14 mouse cellular contexts compared by ENCODE assay signal in the genomic region with DNA sequence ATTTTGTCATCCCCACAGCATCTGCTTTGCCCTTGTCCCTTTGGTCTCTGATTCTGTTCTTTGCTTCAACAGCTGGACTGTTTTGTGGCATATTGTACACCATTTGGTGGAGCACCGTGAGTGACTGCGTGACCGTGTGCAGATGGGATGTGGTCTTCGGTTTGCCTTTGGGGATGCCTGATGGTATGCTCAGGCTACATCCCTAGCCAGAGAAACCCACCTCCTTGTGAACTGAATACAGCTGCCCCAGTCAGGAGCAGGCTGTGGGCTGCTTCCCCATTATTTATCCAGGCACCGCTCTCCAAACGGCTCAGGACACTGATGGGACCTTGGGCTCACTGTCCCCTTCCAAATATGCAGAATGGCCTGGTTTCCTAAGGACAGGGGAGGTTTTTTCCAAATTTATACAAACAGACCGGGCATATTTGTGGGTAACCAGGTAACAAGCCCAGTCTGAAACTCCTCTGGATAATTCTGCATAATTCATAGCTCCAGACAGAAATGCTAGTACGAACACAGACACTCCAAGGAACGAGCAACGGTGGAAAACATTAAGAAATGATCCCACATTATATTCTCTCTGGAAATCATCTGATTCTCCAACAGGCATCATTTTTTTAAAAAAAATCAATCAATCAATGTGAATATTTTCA.
DNase-seq lines count a peak whose midpoint lies in the region; ATAC-seq and TF ChIP-seq lines count a peak whose summit lies in the region.
"Had no signal": no experiment of that assay in that cellular context is flagged by ENCODE, and none has a peak within 500 bp of the region (broad histone marks: within the 10 kb centered on the region; RNA-seq: fewer than 3 reads in every experiment).

No protein-coding gene starts in this region.

- no peak for DNase-seq in hindbrain, embryonic 14.5 days (ENCODE audit: low spot score)
- DNase-seq in right cerebral cortex, adult 2 months (ENCODE audit: low spot score in 2 of 2) = no peak
- no peak for DNase-seq in stomach, postnatal 0 days (ENCODE audit: low spot score)
- DNase-seq in kidney, postnatal 10 days = no peak
- DNase-seq: adrenal gland, adult 8-10 months; cerebellum, adult 9-11 months; kidney, adult 9 months; right cerebral cortex, postnatal 4 days had no signal

- peaks cover 14% of the 10 kb centered on the region for H3K4me1 ChIP-seq in neural tube, embryonic 13.5 days (replicated peaks)
- peaks cover 17% of the 10 kb centered on the region for H3K4me1 ChIP-seq in neural tube, embryonic 15.5 days
- H3K4me1 ChIP-seq in hindbrain, embryonic 14.5 days (replicated peaks; ENCODE audit: control insufficient read depth, insufficient read depth, low read length) = peaks cover 15% of the 10 kb centered on the region; the same call in 1 of the 2 replicates
- H3K4me1 ChIP-seq in midbrain, embryonic 15.5 days = peaks cover 15% of the 10 kb centered on the region
- no peaks in the 10 kb centered on the region for H3K4me1 ChIP-seq in stomach, postnatal 0 days (replicated peaks; ENCODE audit: control insufficient read depth, insufficient read depth)
- H3K4me1 ChIP-seq: intestine, embryonic 15.5 days had no signal

- no peaks in the 10 kb centered on the region for H3K9me3 ChIP-seq in neural tube, embryonic 13.5 days
- no peaks in the 10 kb centered on the region for H3K9me3 ChIP-seq in neural tube, embryonic 15.5 days (replicated peaks)
- H3K9me3 ChIP-seq in hindbrain, embryonic 14.5 days (ENCODE audit: control insufficient read depth, low read length) = no peaks in the 10 kb centered on the region
- no peaks in the 10 kb centered on the region for H3K9me3 ChIP-seq in midbrain, embryonic 15.5 days
- H3K9me3 ChIP-seq in stomach, postnatal 0 days (ENCODE audit: control insufficient read depth, low read length) = no peaks in the 10 kb centered on the region
- H3K9me3 ChIP-seq: embryonic facial prominence, embryonic 15.5 days; heart, embryonic 13.5 days; intestine, embryonic 15.5 days had no signal

- no peak overlapping the region for H3K4me3 ChIP-seq in neural tube, embryonic 13.5 days
- no peak overlapping the region for H3K4me3 ChIP-seq in neural tube, embryonic 15.5 days (replicated peaks)
- no peak overlapping the region for H3K4me3 ChIP-seq in hindbrain, embryonic 14.5 days (replicated peaks; ENCODE audit: low read length)
- H3K4me3 ChIP-seq in midbrain, embryonic 15.5 days = no peak overlapping the region
- no peak overlapping the region for H3K4me3 ChIP-seq in stomach, postnatal 0 days (ENCODE audit: low read depth, low read length)
- H3K4me3 ChIP-seq: embryonic facial prominence, embryonic 15.5 days; heart, embryonic 13.5 days; intestine, embryonic 15.5 days had no signal

- ATAC-seq in neural tube, embryonic 13.5 days (ENCODE audit: low read depth) = peak; percentile 47; the same call in 1 of the 2 replicates
- no peak; the same call in 1 of the 2 replicates for ATAC-seq in neural tube, embryonic 15.5 days (ENCODE audit: low FRiP score)
- peak; percentile 37; the same call in 1 of the 2 replicates for ATAC-seq in hindbrain, embryonic 14.5 days (ENCODE audit: low FRiP score)
- ATAC-seq in midbrain, embryonic 15.5 days (replicated peaks) = peak; percentile 73
- no peak for ATAC-seq in stomach, postnatal 0 days (ENCODE audit: low FRiP score, low TSS enrichment)
- ATAC-seq: intestine, embryonic 15.5 days had no signal

- H3K4me2 ChIP-seq in neural tube, embryonic 13.5 days = no peak overlapping the region
- H3K4me2 ChIP-seq in neural tube, embryonic 15.5 days = no peak overlapping the region
- H3K4me2 ChIP-seq in hindbrain, embryonic 14.5 days (replicated peaks) = peak overlapping the region; percentile 3; the same call in 1 of the 2 replicates
- peak overlapping the region; percentile 33; the same call in 1 of the 2 replicates for H3K4me2 ChIP-seq in midbrain, embryonic 15.5 days
- H3K4me2 ChIP-seq in stomach, postnatal 0 days (replicated peaks; ENCODE audit: low read depth) = no peak overlapping the region
- H3K4me2 ChIP-seq: embryonic facial prominence, embryonic 15.5 days; heart, embryonic 13.5 days; intestine, embryonic 15.5 days had no signal

- H3K9ac ChIP-seq in neural tube, embryonic 13.5 days = 0 out of 2 replicates have a peak overlapping the region, but pooled peaks have one; percentile 26
- H3K9ac ChIP-seq in neural tube, embryonic 15.5 days (replicated peaks) = no peak overlapping the region
- peak overlapping the region; percentile 8; the same call in 1 of the 2 replicates for H3K9ac ChIP-seq in hindbrain, embryonic 14.5 days
- H3K9ac ChIP-seq in midbrain, embryonic 15.5 days = no peak overlapping the region
- H3K9ac ChIP-seq in stomach, postnatal 0 days (ENCODE audit: low read length) = no peak overlapping the region
- H3K9ac ChIP-seq: embryonic facial prominence, embryonic 15.5 days; heart, embryonic 13.5 days; intestine, embryonic 15.5 days had no signal

- TF ChIP-seq CTCF in stomach, postnatal 0 days (IDR thresholded peaks at IDR 0.05; ENCODE audit: low read depth) = no peak

- H3K36me3 ChIP-seq in neural tube, embryonic 13.5 days = no peaks in the 10 kb centered on the region
- H3K36me3 ChIP-seq in neural tube, embryonic 15.5 days = no peaks in the 10 kb centered on the region
- no peaks in the 10 kb centered on the region for H3K36me3 ChIP-seq in hindbrain, embryonic 14.5 days (replicated peaks; ENCODE audit: control insufficient read depth, insufficient read depth)
- no peaks in the 10 kb centered on the region for H3K36me3 ChIP-seq in midbrain, embryonic 15.5 days (replicated peaks)
- H3K36me3 ChIP-seq in stomach, postnatal 0 days (ENCODE audit: control insufficient read depth, insufficient read depth, low read length) = no peaks in the 10 kb centered on the region
- H3K36me3 ChIP-seq: embryonic facial prominence, embryonic 15.5 days; heart, embryonic 13.5 days; intestine, embryonic 15.5 days had no signal

- H3K27ac ChIP-seq in neural tube, embryonic 13.5 days (replicated peaks) = peak overlapping the region; percentile 57; the same call in 1 of the 2 replicates
- no peak overlapping the region for H3K27ac ChIP-seq in neural tube, embryonic 15.5 days (replicated peaks)
- H3K27ac ChIP-seq in hindbrain, embryonic 14.5 days = peak overlapping the region; percentile 27
- peak overlapping the region; percentile 78 for H3K27ac ChIP-seq in midbrain, embryonic 15.5 days
- no peak overlapping the region for H3K27ac ChIP-seq in stomach, postnatal 0 days (replicated peaks)
- H3K27ac ChIP-seq: embryonic facial prominence, embryonic 15.5 days; heart, embryonic 13.5 days; intestine, embryonic 15.5 days had no signal

- WGBS in neural tube, embryonic 13.5 days = 66% methylated on average over 10 of the region's 10 CpGs
- 58% methylated on average over 10 of the region's 10 CpGs for WGBS in neural tube, embryonic 15.5 days
- 55% methylated on average over 10 of the region's 10 CpGs for WGBS in hindbrain, embryonic 14.5 days
- WGBS in midbrain, embryonic 15.5 days = 49% methylated on average over 10 of the region's 10 CpGs
- 78% methylated on average over 10 of the region's 10 CpGs for WGBS in stomach, postnatal 0 days

- no peak for TF ChIP-seq EP300 in stomach, postnatal 0 days (optimal IDR thresholded peaks at IDR 0.05)

- no peaks in the 10 kb centered on the region for H3K27me3 ChIP-seq in neural tube, embryonic 13.5 days
- no peaks in the 10 kb centered on the region for H3K27me3 ChIP-seq in neural tube, embryonic 15.5 days (replicated peaks)
- H3K27me3 ChIP-seq in hindbrain, embryonic 14.5 days (ENCODE audit: control insufficient read depth, insufficient read depth, low read length) = no peaks in the 10 kb centered on the region
- no peaks in the 10 kb centered on the region for H3K27me3 ChIP-seq in midbrain, embryonic 15.5 days (replicated peaks)
- no peaks in the 10 kb centered on the region for H3K27me3 ChIP-seq in stomach, postnatal 0 days (ENCODE audit: control insufficient read depth, insufficient read depth, low read length)
- H3K27me3 ChIP-seq: embryonic facial prominence, embryonic 15.5 days; heart, embryonic 13.5 days; intestine, embryonic 15.5 days had no signal

Comparison
In these comparisons a context has a peak if more than half of its experiments do, and no peak if none do; other contexts are left out.
1. ATAC-seq: peak in neural tube, embryonic 13.5 days (single experiment), hindbrain, embryonic 14.5 days (single experiment) and midbrain, embryonic 15.5 days (single experiment); none in neural tube, embryonic 15.5 days (single experiment) and stomach, postnatal 0 days (single experiment).
2. H3K27ac ChIP-seq: peak in neural tube, embryonic 13.5 days (single experiment), hindbrain, embryonic 14.5 days (single experiment) and midbrain, embryonic 15.5 days (single experiment); none in neural tube, embryonic 15.5 days (single experiment) and stomach, postnatal 0 days (single experiment).
3. H3K9ac ChIP-seq: peak in neural tube, embryonic 13.5 days (single experiment) and hindbrain, embryonic 14.5 days (single experiment); none in neural tube, embryonic 15.5 days (single experiment), midbrain, embryonic 15.5 days (single experiment) and stomach, postnatal 0 days (single experiment).
4. H3K4me2 ChIP-seq: peak in hindbrain, embryonic 14.5 days (single experiment) and midbrain, embryonic 15.5 days (single experiment); none in neural tube, embryonic 13.5 days (single experiment), neural tube, embryonic 15.5 days (single experiment) and stomach, postnatal 0 days (single experiment).